Mouse (Mus musculus): ENCODE results near the gene Man1a2.

- TF ChIP-seq CTCF (IDR thresholded peaks at IDR 0.05; ENCODE audit: low read depth) (no peak), EP300 (optimal IDR thresholded peaks at IDR 0.05) (no peak)
Observed at GRCm38 (mm10) chr3:100702875-100703846, 17.9 kb upstream of the Man1a2 start.
